Mouse (Mus musculus) adipocyte (in vitro differentiated cells): ENCODE results near the gene Jakmip3.

Experiments used
- DNase-seq: peaks from one replicate; pipeline ENCODE4 v3.0.0-alpha.2; 2016; ENCODE audit warnings: low spot score

The Jakmip3 gene

GRCm38 (mm10) chr7:138940612-138941461 is at the start of gene Jakmip3:
Gene Jakmip3 (plus strand): TSS chr7:138940730.
- DNase-seq: no peak

DNA sequence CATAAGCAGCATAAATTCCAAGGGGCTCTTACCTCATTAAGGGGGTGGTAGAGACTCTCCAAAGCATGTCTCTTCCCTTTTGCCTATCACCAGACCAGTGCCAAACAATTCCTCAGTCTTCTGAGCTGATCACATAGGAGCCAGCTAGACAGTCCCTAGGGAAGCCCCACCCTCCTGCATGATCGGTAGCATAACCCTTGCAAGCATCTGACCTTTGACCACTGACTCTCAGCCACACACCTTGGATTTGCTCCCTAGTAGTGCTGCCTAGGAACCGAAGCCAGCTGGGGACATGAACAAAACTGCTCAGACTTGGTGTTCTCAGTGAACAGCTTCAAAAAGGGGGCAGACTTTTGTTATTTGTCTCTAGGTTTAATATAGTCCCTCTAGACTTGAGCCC is 42.4 kb upstream of the Jakmip3 start:
- no peak for DNase-seq

DNA sequence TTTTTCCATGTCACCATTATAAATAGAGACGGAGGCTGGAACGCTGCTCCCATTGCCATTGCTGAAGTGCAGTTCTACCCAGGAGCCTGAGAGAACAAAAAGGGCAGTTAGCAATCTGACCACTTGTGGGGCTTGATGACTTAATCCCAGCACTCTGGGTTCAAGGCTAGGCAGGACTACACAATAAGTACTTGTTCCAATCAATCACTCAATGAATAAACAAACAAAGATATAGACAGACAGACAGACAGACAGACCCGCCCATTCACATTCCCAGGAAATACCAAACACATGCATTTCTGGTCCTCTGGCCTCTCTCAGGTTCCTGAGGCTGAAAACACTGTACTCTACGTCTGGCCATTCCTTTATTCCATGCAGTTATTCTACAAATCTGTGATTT is 41.8 kb upstream of the Jakmip3 start:
- no peak for DNase-seq

DNA sequence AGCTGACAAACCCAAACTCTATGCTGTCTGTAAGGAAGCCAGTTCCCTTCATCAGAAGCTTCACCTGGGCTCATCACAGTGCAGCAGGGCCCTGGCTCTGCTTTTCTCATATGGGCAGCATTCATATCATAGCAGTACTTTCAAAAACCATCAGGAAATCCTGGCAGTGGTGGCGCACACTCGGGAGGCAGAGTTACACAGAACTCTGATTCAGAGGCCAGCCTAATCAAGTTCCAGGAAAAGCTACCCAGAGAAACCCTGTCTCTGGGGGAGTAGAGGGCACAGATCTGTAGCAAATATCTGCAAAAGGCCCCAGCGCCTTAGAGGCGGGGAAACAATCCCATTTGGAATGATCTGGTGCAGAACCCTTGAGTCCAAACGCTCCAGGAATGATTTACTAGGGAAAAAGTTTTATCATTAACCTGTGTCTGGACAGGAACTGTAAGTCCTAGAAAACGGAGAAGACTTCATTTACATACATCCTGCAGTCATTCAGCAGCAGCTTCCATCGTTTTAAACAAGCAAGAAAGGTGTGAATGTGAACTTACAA is 36.6 kb upstream of the Jakmip3 start:
- peak; percentile 38 for DNase-seq

DNA sequence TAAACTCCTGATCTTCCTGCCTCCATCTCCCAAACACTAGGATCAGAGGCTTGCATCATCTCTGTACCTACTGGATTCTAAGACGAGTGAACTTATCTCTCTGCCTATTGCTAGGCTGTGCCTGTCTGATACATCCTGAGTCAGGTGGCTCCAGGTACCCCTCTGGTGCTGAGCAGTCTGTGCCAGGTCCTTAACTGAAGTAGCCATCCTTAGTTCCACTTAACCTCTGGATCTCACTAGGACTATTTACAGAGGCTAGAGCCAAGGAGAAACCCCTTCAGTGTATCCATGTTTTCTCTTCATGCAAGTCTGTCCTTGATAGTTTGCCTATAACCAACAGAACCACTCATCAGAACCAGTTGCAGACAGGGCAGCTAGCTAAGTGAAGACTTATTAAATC is 34.1 kb upstream of the Jakmip3 start:
- no peak for DNase-seq

DNA sequence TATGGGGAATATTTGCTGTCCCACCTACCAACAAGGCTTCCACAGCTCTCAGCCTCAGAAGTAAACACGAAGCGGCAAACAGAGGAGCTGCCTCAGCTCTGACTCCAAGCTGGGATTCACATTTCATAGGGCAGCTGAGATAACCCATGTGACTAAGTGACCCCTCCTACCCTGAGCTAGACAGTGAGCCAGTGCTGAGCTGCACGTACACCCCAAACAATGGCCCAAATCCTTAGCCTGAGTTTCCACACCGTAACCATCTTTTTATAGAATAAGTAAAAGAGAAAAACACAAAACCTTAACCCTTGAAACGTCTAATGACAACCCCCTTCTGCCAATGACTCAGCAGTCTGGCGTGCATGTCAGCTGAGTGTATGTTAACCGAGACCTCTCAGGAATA is 33.5 kb upstream of the Jakmip3 start:
- peak; percentile 78 for DNase-seq

- DNase-seq: peak; percentile 41
Observed at GRCm38 (mm10) chr7:138907976-138908375, 32.6 kb upstream of the Jakmip3 start.

GRCm38 (mm10) chr7:138908768-138909276 is 31.7 kb upstream of the Jakmip3 start:
- DNase-seq: peak; percentile 63

GRCm38 (mm10) chr7:138909277-138910192 is 31.0 kb upstream of the Jakmip3 start, which contains the start of gene Bnip3:
Gene Bnip3 (minus strand): TSS chr7:138909519.
- DNase-seq: peak; percentile 89

DNA sequence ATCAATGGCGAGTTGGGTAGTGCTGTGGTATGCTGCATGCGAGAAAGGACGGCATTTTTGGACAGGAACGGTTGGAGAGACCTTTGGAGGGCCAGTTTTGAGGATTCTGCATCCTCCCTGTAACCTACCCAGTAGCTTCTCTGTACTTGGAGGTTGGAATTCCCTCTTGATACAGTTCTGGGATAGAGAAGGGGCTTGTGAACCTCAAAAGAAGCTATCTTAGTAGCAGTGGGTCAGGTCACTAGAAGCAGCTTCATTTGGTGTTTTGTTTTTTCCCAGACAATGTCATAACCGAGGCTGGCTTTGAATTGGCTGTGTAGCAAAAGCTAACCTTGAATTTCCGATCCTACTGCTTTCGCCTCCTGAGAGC is 30.4 kb upstream of the Jakmip3 start:
- peak; percentile 43 for DNase-seq

- peak; percentile 52 for DNase-seq
Observed at GRCm38 (mm10) chr7:138913616-138914015, 26.9 kb upstream of the Jakmip3 start.

DNA sequence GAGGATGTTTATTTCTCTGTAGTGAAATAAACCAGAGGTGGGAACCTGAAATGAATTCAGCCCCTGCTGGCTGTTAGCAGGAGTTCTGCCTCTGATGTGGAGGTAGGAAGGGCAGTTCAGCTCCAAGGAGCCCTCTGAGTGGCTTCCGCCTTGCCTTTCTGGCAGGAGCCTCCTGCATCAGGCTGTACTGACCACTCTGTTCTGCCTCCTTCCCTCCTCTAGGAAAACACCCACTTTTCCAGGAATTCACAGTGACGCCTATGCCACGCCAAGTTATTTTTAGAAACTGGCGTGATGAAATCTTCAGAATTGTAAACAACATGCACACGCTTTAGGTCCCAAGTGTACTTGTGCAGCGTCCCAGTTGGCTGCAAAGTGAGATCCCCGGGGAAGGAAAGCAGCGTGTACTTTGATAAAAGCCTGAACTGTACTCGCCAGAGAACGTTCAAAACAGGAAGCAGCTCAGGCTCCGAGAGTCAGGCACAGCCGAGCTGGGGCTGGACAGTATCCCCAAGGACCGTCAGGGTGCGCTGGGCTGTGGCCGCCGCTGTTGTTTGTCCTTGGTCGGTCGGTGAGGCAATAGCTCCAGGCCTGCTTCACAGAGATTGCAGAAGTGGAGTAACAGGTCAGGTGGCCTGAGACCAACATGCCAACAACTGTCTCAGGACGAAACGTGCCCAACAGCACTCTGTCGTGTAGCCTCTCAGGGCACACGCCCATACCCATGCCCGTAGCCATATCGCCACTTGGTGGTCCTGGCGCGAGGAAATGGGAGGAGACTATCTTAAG is 21.2 kb upstream of the Jakmip3 start:
- peak; percentile 97 for DNase-seq

- DNase-seq: peak; percentile 80
Observed at GRCm38 (mm10) chr7:138921611-138922010, 18.9 kb upstream of the Jakmip3 start.

DNA sequence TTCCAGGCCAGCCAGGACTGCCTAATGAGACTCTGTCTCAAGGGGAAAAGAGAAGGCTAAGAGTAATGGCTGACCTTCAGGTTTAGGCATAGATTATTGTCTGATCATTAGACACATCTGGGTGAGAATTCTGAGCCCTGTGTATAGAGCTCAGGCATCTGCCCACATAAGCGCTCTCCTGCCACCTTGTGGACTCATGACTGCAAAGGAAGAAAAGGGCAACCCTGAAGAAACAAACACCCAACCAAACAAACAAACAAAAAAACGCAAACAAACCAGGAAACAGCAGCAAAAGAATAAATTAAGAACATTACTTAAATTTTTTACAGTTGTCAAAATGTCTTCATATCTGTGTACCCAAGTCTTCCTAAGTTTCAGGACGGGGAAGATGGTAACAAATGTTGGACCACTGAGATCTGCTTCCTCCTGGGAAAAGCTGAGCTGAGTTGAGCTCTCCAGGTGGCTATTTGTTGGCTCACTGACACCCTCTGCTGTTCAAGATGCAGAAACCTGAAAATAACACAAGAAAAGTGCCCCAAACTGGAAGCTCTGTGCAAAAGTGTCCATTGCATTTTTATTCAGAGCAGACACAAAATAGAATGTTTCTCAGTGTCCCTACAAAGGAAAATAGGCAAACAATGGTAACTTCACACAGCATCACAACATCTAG is 16.6 kb upstream of the Jakmip3 start:
- DNase-seq: peak; percentile 75

DNA sequence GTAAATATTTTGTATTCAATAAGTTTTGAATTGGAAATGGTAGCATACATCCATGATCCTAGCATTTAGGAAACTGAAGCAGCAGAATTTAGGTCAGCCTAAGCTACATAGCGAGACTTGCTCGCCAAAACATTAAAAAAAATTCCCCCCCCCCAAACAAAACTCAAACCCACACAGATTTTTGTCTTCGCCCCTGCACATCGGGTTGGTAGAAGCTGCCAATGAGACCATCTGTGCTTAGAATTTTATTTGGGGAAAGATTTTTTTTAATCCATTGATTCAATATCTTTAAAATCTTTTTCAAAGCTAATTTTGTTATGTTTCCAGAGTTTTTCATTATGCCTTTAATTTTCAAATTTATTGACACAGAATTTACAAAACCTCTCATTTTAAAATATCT is 12.1 kb upstream of the Jakmip3 start:
- no peak for DNase-seq

DNA sequence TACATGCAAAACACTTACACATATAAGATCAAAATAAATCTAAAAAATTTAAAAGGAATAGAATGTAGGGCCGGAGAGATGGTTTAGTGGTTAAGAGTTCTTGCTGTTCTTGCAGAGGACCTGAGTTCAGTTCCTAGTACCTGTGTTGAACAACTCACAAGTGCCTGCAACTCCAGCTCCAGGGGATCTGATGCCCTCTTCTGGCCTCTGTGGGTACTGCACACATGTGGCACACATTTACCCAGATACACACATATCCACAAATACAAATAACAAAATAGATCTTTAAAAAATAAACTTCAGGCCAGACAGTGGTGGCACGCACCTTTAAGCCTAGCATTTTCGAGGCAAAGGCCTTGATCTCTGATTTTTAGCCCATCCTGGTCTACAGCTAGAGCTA is 6.0 kb upstream of the Jakmip3 start:
- DNase-seq: no peak

- DNase-seq: no peak
Observed at GRCm38 (mm10) chr7:138938991-138939390, 1.5 kb upstream of the Jakmip3 start.

DNA sequence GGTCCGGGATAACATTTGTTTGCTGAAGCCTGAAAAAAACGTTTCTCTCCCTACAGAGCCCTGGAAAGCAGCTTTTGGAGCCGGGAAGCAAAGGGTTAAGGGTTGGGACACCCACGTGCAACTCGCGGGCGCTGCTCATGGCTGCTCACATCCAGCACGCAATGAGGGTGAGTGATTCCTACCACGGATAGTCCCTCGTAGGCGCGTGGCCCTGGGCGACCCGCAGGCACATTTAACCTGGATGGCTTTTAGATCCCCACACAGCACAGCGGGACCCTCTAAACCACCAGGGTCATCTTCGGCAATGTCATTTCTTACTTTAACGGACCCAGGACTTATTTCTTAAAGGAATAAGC is 296 bp upstream of the Jakmip3 start:
- DNase-seq: no peak

GRCm38 (mm10) chr7:138941571-138941970 is 1.0 kb downstream of the Jakmip3 start:
- no peak for DNase-seq

DNA sequence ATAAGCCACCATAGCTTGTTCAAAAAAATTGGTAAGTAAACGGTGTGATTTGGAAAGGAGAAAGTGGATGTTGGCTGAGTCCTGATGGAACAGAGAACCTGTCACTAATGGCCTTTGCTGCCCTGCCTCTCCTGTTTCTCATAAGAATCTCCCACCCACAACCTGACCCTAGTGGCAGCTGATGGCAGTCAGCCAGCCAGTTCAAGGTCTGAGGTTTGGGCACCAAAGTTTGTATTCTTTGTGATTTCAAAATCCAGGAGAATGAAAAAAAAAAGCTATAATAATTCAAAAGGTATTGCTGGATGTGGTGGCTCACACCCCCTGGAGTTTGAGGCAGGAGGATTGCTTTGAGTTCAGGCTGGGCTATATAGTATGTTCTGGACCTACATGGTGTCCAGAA is 1.8 kb downstream of the Jakmip3 start:
- DNase-seq: no peak

DNA sequence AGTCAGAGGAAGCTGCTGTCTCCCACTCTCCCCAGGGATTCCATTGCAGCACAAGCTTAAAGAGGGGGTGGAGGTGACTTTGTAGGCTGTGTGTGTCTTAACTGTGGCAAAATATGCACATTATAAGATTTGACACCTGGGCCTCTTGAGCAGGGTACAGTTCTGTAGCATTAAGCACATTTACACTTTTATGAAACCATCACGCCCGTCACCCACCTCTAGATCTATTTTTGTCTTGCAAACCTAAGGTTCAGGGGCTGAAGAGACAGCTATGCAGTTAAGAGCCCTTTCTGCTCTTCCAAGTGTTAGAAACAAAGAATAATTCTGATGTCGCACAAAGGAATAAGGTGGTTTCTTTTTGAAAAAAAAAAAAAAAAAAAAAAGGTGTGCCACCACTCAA is 5.1 kb downstream of the Jakmip3 start:
- DNase-seq: no peak
